Mouse (Mus musculus) MN1 (cell line): Measurements from ENCODE around the gene Tnik.

ENCODE experiments used
- DNase-seq: peaks from one replicate; pipeline ENCODE4 v3.0.0-alpha.2; 2016; ENCODE audit warnings: low spot score

The Tnik gene

GRCm38 (mm10) chr3:28264841-28265150, 1.8 kb downstream of the Tnik start:
- DNase-seq: no peak

DNA sequence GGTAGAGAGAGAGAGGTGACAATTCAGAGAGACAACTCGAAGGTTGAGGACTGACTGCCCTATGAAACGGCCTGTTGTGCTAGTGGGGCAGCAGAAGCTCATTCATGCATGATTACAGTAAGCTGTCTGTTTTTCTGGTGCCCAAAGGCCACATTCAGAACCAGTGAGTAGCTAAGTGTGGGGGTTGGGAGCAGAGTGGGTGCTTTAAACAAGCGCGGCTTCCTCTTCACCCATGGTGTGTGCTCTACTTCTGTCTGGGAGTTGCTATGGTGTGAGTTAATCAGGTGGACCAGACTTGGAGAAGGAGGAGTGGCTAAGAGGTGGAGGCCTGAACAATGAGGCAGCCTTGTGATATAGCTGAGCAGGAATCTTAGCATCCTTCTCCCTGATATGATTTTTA, 2.2 kb downstream of the Tnik start:
- DNase-seq: no peak

- DNase-seq: no peak
Measured at GRCm38 (mm10) chr3:28265656-28266055, 2.6 kb downstream of the Tnik start.

- no peak for DNase-seq
Measured at GRCm38 (mm10) chr3:28267211-28267610, 4.2 kb downstream of the Tnik start.

GRCm38 (mm10) chr3:28269716-28270115, 6.7 kb downstream of the Tnik start:
- peak; percentile 52 for DNase-seq

GRCm38 (mm10) chr3:28271884-28272283, 8.9 kb downstream of the Tnik start:
- no peak for DNase-seq

GRCm38 (mm10) chr3:28274763-28275162, 11.7 kb downstream of the Tnik start:
- DNase-seq: no peak

DNA sequence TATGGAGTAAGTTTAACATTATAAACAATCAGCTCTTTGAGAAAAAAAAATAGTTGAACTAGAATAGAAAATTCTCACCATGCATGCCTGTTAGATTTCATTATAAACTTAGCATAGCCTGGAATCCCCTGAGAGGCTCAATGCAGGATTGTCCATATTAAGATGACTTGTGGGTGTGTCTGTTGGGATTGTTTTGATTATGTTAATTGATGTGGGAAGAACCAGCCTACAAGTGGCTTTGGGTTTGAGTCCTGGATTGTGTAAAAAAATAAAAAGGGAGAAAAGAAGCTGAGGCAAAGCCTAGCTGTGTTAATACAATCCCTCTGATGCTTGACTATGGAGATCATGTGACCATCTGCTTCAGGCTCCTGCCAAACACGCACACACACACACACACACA, 26.7 kb downstream of the Tnik start:
- DNase-seq: no peak

- no peak for DNase-seq
Measured at GRCm38 (mm10) chr3:28301378-28301777, 38.4 kb downstream of the Tnik start.

DNA sequence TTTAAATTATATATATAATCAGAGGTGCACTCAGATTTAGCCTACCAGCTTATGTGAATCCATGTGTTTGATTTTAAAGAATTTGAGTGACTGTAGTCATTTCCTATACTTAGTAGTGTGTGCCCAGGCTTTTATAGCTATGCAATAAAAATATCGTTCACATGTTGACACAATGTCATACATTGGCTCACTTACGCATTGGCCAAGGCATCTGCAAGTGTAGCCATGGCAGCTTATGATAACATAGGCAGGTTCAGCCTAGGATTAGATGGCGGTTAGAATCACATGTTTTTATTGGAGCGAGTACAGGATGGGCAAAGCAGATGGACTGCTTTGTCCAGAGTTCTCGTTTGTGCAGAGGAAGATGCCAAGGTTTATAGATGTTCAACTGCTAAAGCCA, 40.9 kb downstream of the Tnik start:
- no peak for DNase-seq

- DNase-seq: no peak
Measured at GRCm38 (mm10) chr3:28306852-28307251, 43.8 kb downstream of the Tnik start.

DNA sequence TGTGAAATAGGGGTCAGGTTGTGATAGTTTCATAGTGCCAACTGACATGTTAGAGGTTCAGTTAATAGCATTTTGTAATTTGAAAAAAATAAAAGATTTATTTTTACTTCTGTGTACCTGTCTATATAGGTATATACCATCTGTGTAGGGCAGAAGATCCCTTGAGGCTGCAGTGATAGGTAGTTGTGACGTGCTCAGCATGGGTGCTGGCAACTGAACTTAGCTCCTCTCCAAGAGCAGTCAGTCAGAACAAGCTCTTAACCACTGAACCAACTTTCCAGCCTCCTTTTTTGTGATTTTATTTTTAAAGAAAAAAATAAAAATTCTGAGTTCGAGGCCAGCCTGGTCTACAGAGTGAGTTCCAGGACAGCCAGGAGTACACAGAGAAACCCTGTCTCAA, 51.4 kb downstream of the Tnik start:
- no peak for DNase-seq

- DNase-seq: no peak
Measured at GRCm38 (mm10) chr3:28317339-28317738, 54.3 kb downstream of the Tnik start.

DNA sequence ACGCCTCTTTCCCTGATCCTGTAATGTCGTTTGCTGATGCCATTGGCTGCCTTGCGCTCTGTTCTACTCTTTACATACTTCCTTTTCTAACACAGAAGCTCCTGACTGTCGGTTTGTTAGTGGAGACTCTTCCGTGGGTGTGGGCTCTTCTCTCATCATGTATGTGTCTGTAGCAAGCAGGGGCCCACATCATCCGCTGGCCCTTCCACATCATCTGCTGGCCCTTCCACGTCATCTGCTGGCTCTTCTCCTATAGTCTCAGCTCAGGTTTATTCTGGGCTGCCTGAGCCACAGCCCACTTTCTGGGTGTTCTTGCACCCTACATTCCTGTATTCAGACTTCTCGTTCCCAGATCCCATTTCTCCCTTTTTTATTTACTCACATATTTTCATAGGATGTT, 58.6 kb downstream of the Tnik start:
- no peak for DNase-seq

DNA sequence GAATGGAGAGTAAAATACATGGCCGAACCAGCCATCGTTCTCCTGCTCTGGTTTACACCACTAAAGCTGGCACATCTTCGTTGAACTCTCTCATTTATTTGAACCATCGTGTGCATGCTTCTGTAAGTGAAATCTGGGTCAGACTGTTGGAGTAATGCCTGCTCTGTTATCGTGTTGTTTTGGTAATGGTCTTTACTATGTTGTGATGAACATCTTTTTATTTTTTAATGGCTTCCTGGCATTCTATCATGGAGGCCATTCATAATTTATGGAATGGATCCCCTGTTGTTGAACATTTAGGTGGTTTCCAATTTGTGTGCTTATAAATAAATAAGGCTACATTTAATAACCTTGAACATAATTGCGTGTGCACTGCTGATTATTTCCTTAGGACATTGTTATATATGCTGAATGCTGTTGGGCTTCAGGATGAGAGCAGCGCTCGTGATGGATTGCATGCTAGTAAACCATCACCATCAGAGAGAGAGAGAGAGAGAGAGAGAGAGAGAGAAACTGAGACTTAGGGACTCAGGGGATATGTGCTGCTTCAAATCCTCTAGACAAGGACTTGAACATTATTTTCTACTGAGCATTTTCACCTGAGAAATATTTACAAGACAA, 62.7 kb downstream of the Tnik start:
- no peak for DNase-seq

DNA sequence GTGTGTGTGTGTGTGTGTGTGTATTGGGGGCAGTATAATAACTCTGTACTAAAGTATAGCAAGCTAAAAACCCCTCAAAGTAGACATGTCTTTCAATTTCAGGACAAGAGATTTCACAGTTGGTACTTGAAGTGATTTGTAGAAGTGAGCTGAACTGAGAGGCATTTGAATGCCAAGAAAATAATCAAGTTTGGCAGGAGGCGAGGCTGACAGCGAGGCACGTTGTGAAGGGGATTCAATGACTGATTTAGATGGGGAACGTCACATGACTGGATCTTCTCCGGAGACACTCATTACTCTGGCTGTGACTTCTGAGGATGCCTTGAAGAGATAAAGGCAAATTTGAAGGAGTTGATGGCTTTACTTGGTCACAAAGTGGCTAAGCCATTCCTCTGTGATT, 69.3 kb downstream of the Tnik start:
- peak; percentile 14 for DNase-seq

- DNase-seq: no peak
Measured at GRCm38 (mm10) chr3:28333869-28334268, 70.9 kb downstream of the Tnik start.

- no peak for DNase-seq
Measured at GRCm38 (mm10) chr3:28334547-28334946, 71.5 kb downstream of the Tnik start.

DNA sequence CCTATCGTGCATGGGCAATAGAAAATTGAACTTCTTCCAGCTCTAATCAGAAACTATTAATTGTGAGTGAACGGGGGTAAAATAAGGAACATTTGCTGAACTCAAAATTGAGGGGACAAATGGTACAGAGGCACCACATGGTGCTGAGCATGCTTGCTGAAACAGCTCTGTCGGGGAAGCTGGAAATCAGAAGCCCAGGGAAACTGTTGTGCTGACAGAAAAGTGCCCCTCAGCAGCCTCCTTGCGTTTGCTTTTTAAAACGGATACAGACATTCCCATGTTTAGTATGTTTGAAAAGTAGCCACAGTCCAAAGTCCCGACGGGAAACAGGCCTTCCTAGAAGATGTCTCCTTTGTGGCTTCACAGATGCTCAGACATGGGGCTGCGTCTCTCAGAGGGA, 77.1 kb downstream of the Tnik start:
- DNase-seq: no peak

GRCm38 (mm10) chr3:28343204-28343603, 80.2 kb downstream of the Tnik start:
- no peak for DNase-seq

- no peak for DNase-seq
Measured at GRCm38 (mm10) chr3:28343661-28344060, 80.6 kb downstream of the Tnik start.

DNA sequence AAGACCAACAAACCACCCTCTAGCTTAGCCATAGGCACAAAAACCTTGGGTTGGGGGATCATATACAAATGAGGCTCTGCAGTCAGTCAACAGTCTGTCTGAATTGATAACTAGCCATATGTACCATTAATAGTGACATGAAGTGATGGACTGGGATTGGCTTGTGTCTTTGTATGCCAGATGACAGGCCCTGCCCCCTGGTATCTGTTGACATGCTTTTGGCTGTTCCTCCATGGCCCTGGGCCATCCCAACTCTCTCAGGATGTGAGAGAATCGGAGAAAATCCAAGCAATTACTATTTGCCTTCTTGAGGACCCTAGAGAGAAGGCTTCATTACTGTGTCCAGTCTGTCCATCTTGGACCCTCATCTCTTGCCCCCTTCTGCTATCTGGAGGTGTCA, 82.4 kb downstream of the Tnik start:
- DNase-seq: peak; percentile 25

- peak; percentile 59 for DNase-seq
Measured at GRCm38 (mm10) chr3:28345961-28346360, 82.9 kb downstream of the Tnik start.

GRCm38 (mm10) chr3:28346476-28346875, 83.5 kb downstream of the Tnik start:
- DNase-seq: no peak

DNA sequence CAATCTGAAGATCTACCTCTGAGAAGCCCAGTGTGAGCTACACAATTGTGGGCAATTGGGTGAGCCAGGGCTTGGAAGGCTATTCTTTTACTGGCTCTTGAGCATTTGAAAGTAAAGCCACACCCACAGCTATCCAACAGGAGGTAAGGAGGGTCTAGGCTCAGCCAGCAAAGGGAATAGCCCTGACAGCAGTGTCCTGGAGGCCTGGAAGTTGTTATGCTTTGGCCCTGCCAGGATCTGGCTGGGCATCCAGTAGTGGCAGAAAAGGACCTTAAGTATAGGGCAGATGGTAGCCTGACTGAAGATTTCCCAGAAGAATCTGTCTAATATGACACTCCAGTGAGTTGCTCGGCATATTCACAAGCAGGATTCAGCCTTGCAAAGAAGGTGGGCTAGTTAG, 85.7 kb downstream of the Tnik start:
- no peak for DNase-seq
